Mouse (Mus musculus) cerebellum, adult 2 months (tissue): ENCODE data around the gene Zbtb18.

Experiments used
- CTCF ChIP-seq: fragments of 200-500 bp; IDR thresholded peaks from 2 replicates; pipeline ENCODE4 v1.5.1; 2011; ENCODE audit warnings: low read depth, mild to moderate bottlenecking, control low read depth, low read length, moderate library complexity, borderline replicate concordance; ENCODE audit not compliant: insufficient read depth
- POLR2A ChIP-seq: fragments of 200-500 bp; IDR thresholded peaks from 2 replicates; pipeline ENCODE4 v1.6.1; 2011; ENCODE audit warnings: low read length, control low read depth, borderline replicate concordance; ENCODE audit not compliant: insufficient read depth

- TF ChIP-seq CTCF: no peak
- no peak for TF ChIP-seq POLR2A
Observed at GRCm38 (mm10) chr1:177443724-177444482, 1.8 kb downstream of the Zbtb18 start.
